Mouse (Mus musculus): Measurements from ENCODE around the gene Ints1.

- TF ChIP-seq CTCF (IDR thresholded peaks at IDR 0.05; ENCODE audit: insufficient read depth, low read length) (no peak), POLR2A (IDR thresholded peaks at IDR 0.05; ENCODE audit: borderline replicate concordance, extremely low read depth, low read depth, low read length) (no peak)
Measured at GRCm38 (mm10) chr5:139811677-139812397, 36.4 kb upstream of the Ints1 start.

Measured in lung, adult 2 months (tissue).